Mouse (Mus musculus) right cerebral cortex, postnatal 14 days (tissue): ENCODE data around the gene Myo15.
A peak's percentile ranks its signal among the peaks of the same experiment; 100 is the strongest.
"Not testable (repeated sequence)": the region's sequence is repeated elsewhere in the genome, so short reads cannot be mapped to it uniquely, and the experiment has no call there.

Experiments used
- DNase-seq: peaks from one replicate; pipeline ENCODE4 v3.0.0; 2022

Gene Myo15

GRCm38 (mm10) chr11:60508950-60509349 lies 39.8 kb downstream of the Myo15 start:
- no peak for DNase-seq

- DNase-seq: no peak
Measured at GRCm38 (mm10) chr11:60509500-60509899, 40.4 kb downstream of the Myo15 start.

GRCm38 (mm10) chr11:60511893-60512292 lies 42.8 kb downstream of the Myo15 start:
- DNase-seq: no peak

GRCm38 (mm10) chr11:60512520-60512919 lies 43.4 kb downstream of the Myo15 start:
- DNase-seq: no peak

- no peak for DNase-seq
Measured at GRCm38 (mm10) chr11:60514941-60515340, 45.8 kb downstream of the Myo15 start.

GRCm38 (mm10) chr11:60518305-60518704 lies 49.2 kb downstream of the Myo15 start:
- DNase-seq: no peak

- no peak for DNase-seq
Measured at GRCm38 (mm10) chr11:60522027-60522426, 52.9 kb downstream of the Myo15 start.

- DNase-seq: no peak
Measured at GRCm38 (mm10) chr11:60522661-60523365, 53.7 kb downstream of the Myo15 start.

- DNase-seq: no peak
Measured at GRCm38 (mm10) chr11:60526461-60526860, 57.3 kb downstream of the Myo15 start.

- DNase-seq: no peak
Measured at GRCm38 (mm10) chr11:60535676-60536075, 66.5 kb downstream of the Myo15 start.

- no peak for DNase-seq
Measured at GRCm38 (mm10) chr11:60536180-60536858, 67.2 kb downstream of the Myo15 start, which contains the start of gene Alkbh5. Alkbh5 (plus strand) TSS chr11:60536381.

GRCm38 (mm10) chr11:60536859-60537467 lies 67.8 kb downstream of the Myo15 start:
- peak; percentile 91 for DNase-seq

- DNase-seq: peak; percentile 95
Measured at GRCm38 (mm10) chr11:60537468-60538347, 68.6 kb downstream of the Myo15 start.

- DNase-seq: peak; percentile 33
Measured at GRCm38 (mm10) chr11:60538371-60539281, 69.5 kb downstream of the Myo15 start.

- no peak for DNase-seq
Measured at GRCm38 (mm10) chr11:60539540-60539939, 70.4 kb downstream of the Myo15 start.

- no peak for DNase-seq
Measured at GRCm38 (mm10) chr11:60540002-60540610, 71.0 kb downstream of the Myo15 start.

GRCm38 (mm10) chr11:60540761-60541160 lies 71.6 kb downstream of the Myo15 start:
- no peak for DNase-seq

GRCm38 (mm10) chr11:60541831-60542230 lies 72.7 kb downstream of the Myo15 start:
- DNase-seq: no peak

GRCm38 (mm10) chr11:60543211-60543610 lies 74.1 kb downstream of the Myo15 start:
- DNase-seq: not testable (repeated sequence)

- DNase-seq: no peak
Measured at GRCm38 (mm10) chr11:60545433-60545832, 76.3 kb downstream of the Myo15 start.

- DNase-seq: no peak
Measured at GRCm38 (mm10) chr11:60548112-60548511, 79.0 kb downstream of the Myo15 start.
